Mouse (Mus musculus): Measurements from ENCODE around the gene Las1l. TPM values are rescaled to one million over a fixed set of nuclear protein-coding genes. Genes with fewer than 3 reads are reported as not detected.

The Las1l gene
- total RNA-seq (2021) = 10 to 100 TPM; 53.0 to 60.0 TPM
- long read RNA-seq, experiment 1, transcript Las1l-202 (14 exons, 2,581 nt) = minor isoform, 7 of 43 reads
- long read RNA-seq, experiment 1, transcript Las1l-201 (13 exons, 2,530 nt) = major isoform, 15 of 43 reads
- long read RNA-seq, experiment 1, partial matches to known transcripts = 14 of 43 reads
- long read RNA-seq, experiment 1, other reads (novel, unspliced or antisense) = 7 of 43 reads
- long read RNA-seq, experiment 2, transcript Las1l-202 (14 exons, 2,581 nt) = minor isoform, 5 of 70 reads
- long read RNA-seq, experiment 2, transcript Las1l-201 (13 exons, 2,530 nt) = major isoform, 27 of 70 reads
- long read RNA-seq, experiment 2, partial matches to known transcripts = 19 of 70 reads
- long read RNA-seq, experiment 2, other reads (novel, unspliced or antisense) = 19 of 70 reads

- intact Hi-C loops (cut with DNase I) = loop anchor here (10.0 kb wide), 1 partner anchor 272 kb away; no protein-coding TSS in a partner anchor
Measured at GRCm38 (mm10) chrX:95956497-95957293, at the start of gene Las1l. Las1l (minus strand) TSS chrX:95956962.

DNA sequence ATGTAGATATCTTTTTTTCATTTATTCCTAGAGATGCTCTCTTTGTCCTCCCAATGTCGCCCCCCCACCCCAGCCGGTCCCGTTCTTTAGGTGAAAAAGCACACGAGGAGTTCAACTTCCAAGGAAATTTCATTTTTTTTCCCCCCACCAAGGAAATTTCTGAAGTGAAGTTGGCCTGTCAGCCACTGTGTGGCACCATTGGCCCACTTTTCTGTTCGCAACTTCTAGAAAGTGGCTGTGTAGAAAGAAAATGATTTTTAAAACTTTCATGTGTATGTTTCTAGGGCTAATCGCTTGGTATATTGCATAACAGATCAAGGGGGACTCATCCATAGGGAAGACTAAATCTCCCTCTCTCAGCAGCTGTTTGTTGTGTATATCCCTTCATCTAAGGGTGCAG, 49.6 kb upstream of the Las1l start:
- DNase-seq (ENCODE audit: low spot score in 2 of 2) = peak in 1 of 2 experiments; percentile 10
- intact Hi-C loops (cut with DNase I) = loop anchor here (2.0 kb wide), 1 partner anchor 872 kb away; no protein-coding TSS in a partner anchor

More at GRCm38 (mm10) chrX:95956497-95957293, at the start of gene Las1l:
- peak; percentile 93 to 94 for DNase-seq (ENCODE audit: low spot score in 2 of 2)

DNA sequence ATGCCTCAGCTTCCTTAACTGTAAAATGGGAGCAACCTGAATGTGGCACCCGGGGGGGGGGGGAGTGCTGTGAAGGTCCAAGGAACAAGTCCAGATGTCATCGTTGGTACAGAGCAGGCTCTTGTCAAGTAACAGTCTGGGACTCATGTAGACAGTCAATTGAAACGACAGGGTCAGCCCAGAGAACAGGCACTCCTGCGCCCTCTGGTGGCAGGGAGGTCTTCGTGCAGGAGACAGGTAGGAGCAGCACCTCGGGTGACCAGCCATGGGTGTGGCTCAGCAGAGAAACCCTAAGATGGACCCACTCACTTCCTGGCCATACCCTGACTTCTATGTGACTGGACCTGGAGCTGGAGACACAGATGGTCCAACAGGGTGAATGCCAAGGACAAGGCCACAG, 42.8 kb upstream of the Las1l start:
- no peak for DNase-seq (ENCODE audit: low spot score in 2 of 2)
- intact Hi-C loops (cut with DNase I) = no loop called here

- intact Hi-C loops (cut with DNase I) = no loop called here
- no peak for DNase-seq (ENCODE audit: low spot score in 2 of 2)
Measured at GRCm38 (mm10) chrX:95993206-95993605, 36.4 kb upstream of the Las1l start.

- DNase-seq (ENCODE audit: low spot score in 2 of 2) = no peak
- intact Hi-C loops (cut with DNase I) = no loop called here
Measured at GRCm38 (mm10) chrX:95969936-95970335, 13.2 kb upstream of the Las1l start.

DNA sequence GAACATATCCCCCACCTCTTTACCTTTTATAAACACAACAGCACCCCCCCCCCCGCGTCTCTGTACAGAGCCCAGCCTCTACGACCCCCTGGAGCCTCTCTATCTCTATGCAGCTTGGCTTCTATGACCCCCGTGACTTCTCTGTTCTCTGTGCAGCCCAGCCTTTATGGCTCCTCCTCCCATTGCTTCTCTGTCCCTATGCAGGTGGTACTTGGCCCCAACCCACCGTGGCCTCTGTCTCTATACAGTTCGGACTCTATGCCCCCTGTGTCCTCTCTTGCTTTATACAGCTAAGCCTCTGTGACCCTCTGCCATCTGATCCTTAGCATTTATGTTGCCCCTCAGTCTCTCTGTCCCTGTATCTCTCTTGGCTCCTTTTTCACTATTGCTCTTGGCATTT, 12.4 kb upstream of the Las1l start:
- intact Hi-C loops (cut with DNase I) = no loop called here
- DNase-seq (ENCODE audit: low spot score in 2 of 2) = no peak

DNA sequence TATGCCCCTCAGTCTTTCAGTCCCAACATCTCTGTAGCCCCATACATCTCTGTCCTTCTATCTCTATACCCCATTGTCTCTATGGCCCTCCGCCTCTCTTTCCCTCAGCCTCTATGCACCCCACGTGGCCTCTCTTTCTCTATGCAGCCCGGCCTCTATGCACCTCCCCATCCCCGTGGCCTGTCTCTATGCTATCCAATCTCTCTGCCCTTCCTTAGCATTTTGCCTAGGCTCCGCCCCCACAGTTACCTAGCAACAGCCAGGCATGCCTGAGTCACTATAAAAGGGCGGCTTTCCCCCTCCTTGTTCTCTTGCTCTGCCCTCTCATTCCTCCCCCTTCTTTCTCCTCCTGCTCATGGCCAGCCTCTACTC, 11.8 kb upstream of the Las1l start:
- intact Hi-C loops (cut with DNase I) = no loop called here
- DNase-seq (ENCODE audit: low spot score in 2 of 2) = peak; percentile 61 to 83

DNA sequence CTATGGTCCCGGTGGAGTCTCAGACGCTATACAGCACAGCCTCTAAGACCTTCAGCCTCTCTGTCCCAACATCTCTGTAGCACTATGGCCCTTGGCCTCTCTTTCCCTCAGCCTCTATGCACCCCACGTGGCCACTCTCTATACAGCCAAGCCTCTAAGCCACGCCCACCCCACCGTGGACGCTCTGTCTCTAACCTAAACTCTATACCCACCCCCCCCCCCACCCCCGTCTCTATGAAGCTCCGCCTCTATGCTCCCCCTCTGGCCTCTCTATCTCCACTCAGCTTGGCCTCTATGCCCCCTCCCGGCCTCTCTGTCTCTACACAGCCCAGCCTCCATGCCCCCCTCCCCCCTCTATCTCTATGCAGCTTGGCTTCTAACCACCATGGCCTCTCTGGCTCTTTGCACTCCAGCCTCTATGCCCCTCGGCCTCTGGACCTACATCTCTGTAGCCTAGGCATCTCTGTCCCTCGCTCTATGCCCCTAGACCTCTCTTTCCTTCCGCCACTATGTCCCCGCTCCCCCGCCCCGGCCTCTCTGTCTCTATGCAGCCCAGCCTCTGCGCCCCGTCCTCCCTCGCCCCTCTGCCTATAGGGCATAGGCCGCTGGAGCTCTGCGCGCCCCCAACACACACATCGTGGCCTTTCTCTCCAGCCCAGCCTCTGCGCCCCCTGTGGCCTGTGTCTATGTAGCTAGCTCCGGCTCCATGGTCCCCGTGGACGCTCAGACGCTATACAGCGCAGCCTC, 11.3 kb upstream of the Las1l start:
- peak in 1 of 2 experiments; percentile 6 for DNase-seq (ENCODE audit: low spot score in 2 of 2)
- intact Hi-C loops (cut with DNase I) = no loop called here

- intact Hi-C loops (cut with DNase I) = no loop called here
- DNase-seq (ENCODE audit: low spot score in 2 of 2) = no peak
Measured at GRCm38 (mm10) chrX:95965036-95965435, 8.3 kb upstream of the Las1l start.

GRCm38 (mm10) chrX:95963366-95963765, 6.6 kb upstream of the Las1l start:
- DNase-seq (ENCODE audit: low spot score in 2 of 2) = no peak
- intact Hi-C loops (cut with DNase I) = no loop called here

DNA sequence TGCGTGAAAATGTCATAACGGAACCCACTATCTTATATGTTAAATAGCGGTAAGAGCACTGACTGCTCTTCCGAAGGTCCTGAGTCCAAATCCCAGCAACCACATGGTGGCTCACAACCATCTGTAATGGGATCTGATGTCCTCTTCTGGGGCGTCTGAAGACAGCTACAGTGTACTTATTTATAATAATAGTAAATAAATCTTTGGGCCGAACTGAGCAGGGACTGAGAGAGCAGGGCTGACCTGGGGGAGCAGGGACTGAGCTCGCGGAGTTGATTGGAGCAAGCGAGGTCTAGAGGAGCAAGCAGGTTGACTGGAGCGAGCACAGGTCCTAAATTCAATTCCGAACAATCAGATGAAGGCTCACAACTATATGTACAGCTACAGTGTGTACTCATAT, 699 bp upstream of the Las1l start:
- peak in 1 of 2 experiments; percentile 3 for DNase-seq (ENCODE audit: low spot score in 2 of 2)
- intact Hi-C loops (cut with DNase I) = loop anchor here (10.0 kb wide), 1 partner anchor 273 kb away; no protein-coding TSS in a partner anchor

DNA sequence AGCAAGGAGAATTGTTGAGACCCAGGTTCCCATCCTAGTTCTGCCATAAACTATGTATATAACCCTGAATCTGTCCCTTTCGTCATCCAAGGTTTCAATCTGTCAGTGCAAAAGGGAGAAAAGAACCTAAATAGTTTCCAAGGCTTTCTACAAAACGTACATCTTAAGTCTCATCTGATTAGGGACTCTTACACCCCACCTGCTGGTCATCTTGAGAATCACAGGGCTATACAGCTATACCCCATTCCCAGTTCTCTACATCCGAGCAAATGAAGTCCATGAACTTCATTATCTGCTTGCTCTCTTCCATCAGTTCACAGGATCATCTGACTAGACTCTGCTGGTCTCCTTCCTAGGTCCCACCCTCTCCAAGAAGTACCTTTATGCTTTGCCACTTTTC, 6.0 kb downstream of the Las1l start:
- intact Hi-C loops (cut with DNase I) = loop anchor here (10.0 kb wide), 1 partner anchor 266 kb away; no protein-coding TSS in a partner anchor
- peak; percentile 39 to 61 for DNase-seq (ENCODE audit: low spot score in 2 of 2)

DNA sequence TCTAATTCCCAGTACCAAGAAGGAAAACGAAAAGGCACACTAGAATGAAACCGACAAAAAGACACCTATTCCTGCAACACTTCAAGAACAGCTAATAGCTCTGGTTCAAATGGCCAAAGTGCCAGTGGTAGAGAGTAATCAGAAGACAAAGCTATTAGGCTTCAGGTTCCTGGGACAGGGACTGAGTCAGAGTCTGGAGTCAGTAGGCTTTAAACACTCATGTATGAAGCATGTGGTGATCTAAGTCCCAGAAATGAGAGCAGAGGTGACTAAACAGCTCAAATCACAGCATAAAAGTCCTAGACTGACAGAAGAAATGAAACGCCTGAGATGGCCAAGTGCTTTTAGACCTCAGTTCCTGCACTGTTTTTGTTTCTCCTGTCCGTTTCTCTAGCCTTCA, 8.6 kb downstream of the Las1l start:
- intact Hi-C loops (cut with DNase I) = no loop called here

GRCm38 (mm10) chrX:95945496-95945895, 11.3 kb downstream of the Las1l start:
- intact Hi-C loops (cut with DNase I) = no loop called here
- no peak for DNase-seq (ENCODE audit: low spot score in 2 of 2)

More for the DNA sequence above, 8.6 kb downstream of the Las1l start:
- DNase-seq (ENCODE audit: low spot score in 2 of 2) = no peak

DNA sequence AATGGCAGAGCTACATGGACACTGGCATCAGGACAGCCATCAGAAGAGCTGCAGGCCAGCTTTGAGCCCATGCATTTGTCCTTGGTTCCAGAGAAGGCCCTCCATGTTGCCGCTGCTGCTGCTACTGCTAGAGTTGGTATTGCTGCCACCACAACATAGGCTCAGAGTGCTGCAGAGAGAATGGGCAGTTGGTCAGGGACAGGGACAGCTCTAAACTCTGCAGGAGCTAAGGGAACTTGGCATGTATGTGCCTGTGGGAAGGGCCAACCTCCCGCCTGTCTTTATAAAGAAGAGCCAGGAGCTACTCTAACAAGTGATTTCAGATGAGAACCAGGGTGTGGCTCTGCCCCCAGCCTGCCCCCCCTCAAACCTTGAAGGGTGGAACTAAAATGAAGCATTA, 21.3 kb downstream of the Las1l start:
- intact Hi-C loops (cut with DNase I) = no loop called here
- DNase-seq (ENCODE audit: low spot score in 2 of 2) = no peak

GRCm38 (mm10) chrX:95902716-95903115, 54.0 kb downstream of the Las1l start:
- intact Hi-C loops (cut with DNase I) = no loop called here
- DNase-seq (ENCODE audit: low spot score in 2 of 2) = no peak

All from left cerebral cortex, postnatal 14 days (tissue).